Mouse (Mus musculus) embryonic facial prominence, embryonic 11.5 days (tissue): Measurements from ENCODE around the gene Abcg1. TPM values are rescaled to one million over a fixed set of nuclear protein-coding genes. Genes with fewer than 3 reads are reported as not detected.

Experiments
- ATAC-seq: fragments of 200-750 bp; cut with Nextera tagmentation; replicated peaks from 2 replicates; pipeline ENCODE4 v1.8.0; 2017; ENCODE audit warnings: low read depth; ENCODE audit not compliant: insufficient number of reproducible peaks, low FRiP score, low TSS enrichment
- DNase-seq: peaks from one replicate; pipeline ENCODE4 v3.0.0-alpha.2; 2015; ENCODE audit warnings: low spot score
- H3K27ac ChIP-seq: fragments of 300-500 bp; sonication (generic); replicated peaks from 2 replicates; pipeline ENCODE4 v1.5.1; 2014; ENCODE audit warnings: mild to moderate bottlenecking, low read depth, low read length, control low read depth
- H3K27me3 ChIP-seq: fragments of 300-500 bp; sonication (generic); 2 replicates; pipeline ENCODE4 v1.6.1; 2014; ENCODE audit warnings: mild to moderate bottlenecking, low read length, moderate library complexity, mixed read lengths; ENCODE audit not compliant: control insufficient read depth, insufficient read depth
- H3K36me3 ChIP-seq: fragments of 300-500 bp; sonication (generic); replicated peaks from 2 replicates; pipeline ENCODE4 v1.6.1; 2014; ENCODE audit warnings: low read depth, mild to moderate bottlenecking, low read length, moderate library complexity, mixed read lengths; ENCODE audit not compliant: control insufficient read depth, insufficient read depth
- H3K4me1 ChIP-seq: fragments of 300-500 bp; sonication (generic); 2 replicates; pipeline ENCODE4 v1.6.1; 2014; ENCODE audit warnings: low read length, mixed read lengths; ENCODE audit not compliant: control insufficient read depth, insufficient read depth
- H3K4me2 ChIP-seq: fragments of 300-500 bp; sonication (generic); 2 replicates; pipeline ENCODE4 v1.6.1; 2014; ENCODE audit warnings: low read depth, mild to moderate bottlenecking, control low read depth, low read length, moderate library complexity
- H3K4me3 ChIP-seq: fragments of 300-500 bp; sonication (generic); 2 replicates; pipeline ENCODE4 v1.5.1; 2014; ENCODE audit warnings: low read depth, low read length, control low read depth
- H3K9ac ChIP-seq: fragments of 300-500 bp; sonication (generic); replicated peaks from 2 replicates; pipeline ENCODE4 v1.6.1; 2014; ENCODE audit warnings: mild to moderate bottlenecking, control low read depth, low read length
- H3K9me3 ChIP-seq: fragments of 300-500 bp; sonication (generic); replicated peaks from 2 replicates; pipeline ENCODE4 v1.6.1; 2016; ENCODE audit warnings: mild to moderate bottlenecking, low read length, inconsistent platforms, mixed read lengths; ENCODE audit not compliant: control insufficient read depth
- WGBS: fragments of 180-500 bp; shearing (Covaris S2); extraction: QIAGEN DNeasy Blood & Tissue Kit; methylation state at CpG from one replicate; pipeline ENCODE4 v1.1.7; 2014; 5-methylcytosine and 5-hydroxymethylcytosine counted together
- polyA plus RNA-seq: library from polyadenylated mRNA; unstranded; fragments of >200 nt; fragmentation: Nextera tagmentation; extraction: Ambion mirVana; gene quantifications from 2 replicates; pipeline ENCODE4 v1.2.1, GENCODE M21; 2014

The Abcg1 gene
- polyA plus RNA-seq, 1 experiment from 2014 or later: 11.7 TPM

GRCm38 (mm10) chr17:31069121-31069520 is 11.6 kb downstream of the Abcg1 start:
- Histone ChIP-seq H3K27me3 (no peaks in the 10 kb centered on the region), H3K9me3 (no peaks in the 10 kb centered on the region), H3K4me3 (no peak overlapping the region), H3K4me2 (no peak overlapping the region), H3K36me3 (no peaks in the 10 kb centered on the region), H3K4me1 (peaks cover 6% of the 10 kb centered on the region; the same call in 1 of the 2 replicates), H3K27ac (no peak overlapping the region), H3K9ac (no peak overlapping the region)
- WGBS: 69% methylated on average over 6 of the region's 6 CpGs
- DNase-seq: no peak
- no peak for ATAC-seq

DNA sequence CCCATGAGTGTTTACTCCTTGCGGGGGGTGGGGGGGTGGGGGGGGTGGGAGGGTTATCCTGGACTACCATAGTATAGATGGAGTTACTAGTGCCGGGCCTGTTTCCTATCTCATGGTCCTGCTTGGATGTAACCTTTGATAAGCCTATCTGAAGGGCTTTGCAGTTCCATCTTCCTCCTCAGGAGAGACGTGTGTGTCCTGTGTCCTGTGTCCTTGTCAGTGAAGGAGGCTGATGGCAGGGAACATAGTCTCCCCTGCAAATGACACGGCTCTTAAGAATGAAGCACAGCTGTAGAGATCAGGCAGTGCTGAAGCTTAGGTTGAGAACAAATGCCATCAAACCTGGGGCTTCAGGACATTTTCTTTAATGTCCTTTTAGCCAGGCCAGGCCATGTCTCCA is 12.4 kb downstream of the Abcg1 start:
- H3K4me3 ChIP-seq: no peak overlapping the region
- peaks cover 9% of the 10 kb centered on the region for H3K4me1 ChIP-seq
- DNase-seq (no peak), ATAC-seq (no peak)
- H3K27me3 ChIP-seq: no peaks in the 10 kb centered on the region
- H3K27ac ChIP-seq: no peak overlapping the region
- H3K9ac ChIP-seq: no peak overlapping the region
- 81% methylated on average over 4 of the region's 4 CpGs for WGBS
- H3K9me3 ChIP-seq: no peaks in the 10 kb centered on the region
- no peaks in the 10 kb centered on the region for H3K36me3 ChIP-seq
- H3K4me2 ChIP-seq: no peak overlapping the region

- no peak for ATAC-seq
- Histone ChIP-seq H3K36me3 (no peaks in the 10 kb centered on the region), H3K4me1 (peaks cover 12% of the 10 kb centered on the region), H3K4me2 (no peak overlapping the region), H3K27me3 (no peaks in the 10 kb centered on the region), H3K9me3 (no peaks in the 10 kb centered on the region), H3K4me3 (no peak overlapping the region), H3K27ac (no peak overlapping the region), H3K9ac (no peak overlapping the region)
- no peak for DNase-seq
- WGBS: 39% methylated on average over 6 of the region's 6 CpGs
Observed at GRCm38 (mm10) chr17:31070403-31071185, 13.1 kb downstream of the Abcg1 start.

GRCm38 (mm10) chr17:31071421-31072301 is 14.2 kb downstream of the Abcg1 start:
- Histone ChIP-seq H3K27me3 (no peaks in the 10 kb centered on the region), H3K4me1 (peaks cover 12% of the 10 kb centered on the region), H3K4me3 (no peak overlapping the region), H3K9ac (no peak overlapping the region), H3K27ac (no peak overlapping the region), H3K9me3 (no peaks in the 10 kb centered on the region), H3K36me3 (no peaks in the 10 kb centered on the region), H3K4me2 (no peak overlapping the region)
- ATAC-seq: no peak
- no peak for DNase-seq
- 51% methylated on average over 18 of the region's 18 CpGs for WGBS

DNA sequence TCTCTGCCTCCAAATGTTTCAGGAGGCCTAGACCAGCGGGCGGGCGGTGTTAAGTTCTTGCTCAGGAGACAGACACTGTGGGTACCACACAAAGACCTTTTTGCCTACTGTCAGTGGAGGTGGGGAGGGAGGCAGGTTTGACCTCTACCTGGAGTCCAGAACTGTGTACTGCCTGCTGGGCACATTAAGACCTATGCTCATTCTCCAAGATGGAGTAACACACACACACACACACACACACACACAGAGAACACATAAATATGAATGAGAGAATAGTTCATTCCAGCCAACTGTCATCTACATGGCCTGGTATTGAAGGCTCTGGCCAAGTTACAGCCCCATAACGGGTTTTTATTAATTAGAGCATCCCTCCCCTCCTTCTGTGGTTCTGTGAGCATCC is 15.4 kb downstream of the Abcg1 start:
- no peaks in the 10 kb centered on the region for H3K27me3 ChIP-seq
- 0 out of 2 replicates have a peak, but pooled peaks have one; percentile 25 for ATAC-seq
- no peaks in the 10 kb centered on the region for H3K36me3 ChIP-seq
- H3K9me3 ChIP-seq: no peaks in the 10 kb centered on the region
- no peak for DNase-seq
- H3K4me3 ChIP-seq: no peak overlapping the region
- 59% methylated on average over 4 of the region's 4 CpGs for WGBS
- H3K4me2 ChIP-seq: peak overlapping the region; percentile 40
- peaks cover 12% of the 10 kb centered on the region for H3K4me1 ChIP-seq
- H3K9ac ChIP-seq: no peak overlapping the region
- no peak overlapping the region for H3K27ac ChIP-seq

- no peaks in the 10 kb centered on the region for H3K27me3 ChIP-seq
- no peak overlapping the region for H3K9ac ChIP-seq
- H3K4me1 ChIP-seq: peaks cover 12% of the 10 kb centered on the region
- ATAC-seq: peak; percentile 78
- DNase-seq: peak; percentile 88
- 3% methylated on average over 31 of the region's 31 CpGs for WGBS
- H3K36me3 ChIP-seq: no peaks in the 10 kb centered on the region
- H3K4me2 ChIP-seq: peak overlapping the region; percentile 40
- H3K9me3 ChIP-seq: no peaks in the 10 kb centered on the region
- H3K4me3 ChIP-seq: no peak overlapping the region
- H3K27ac ChIP-seq: 0 out of 2 replicates have a peak overlapping the region, but pooled peaks have one; percentile 16
Observed at GRCm38 (mm10) chr17:31073273-31074052, 16.0 kb downstream of the Abcg1 start.

GRCm38 (mm10) chr17:31074053-31074590 is 16.6 kb downstream of the Abcg1 start:
- H3K27me3 ChIP-seq: no peaks in the 10 kb centered on the region
- H3K36me3 ChIP-seq: no peaks in the 10 kb centered on the region
- H3K27ac ChIP-seq: 0 out of 2 replicates have a peak overlapping the region, but pooled peaks have one; percentile 11
- H3K4me3 ChIP-seq: no peak overlapping the region
- ATAC-seq (no peak), DNase-seq (no peak)
- H3K4me2 ChIP-seq: no peak overlapping the region
- 16% methylated on average over 7 of the region's 7 CpGs for WGBS
- no peak overlapping the region for H3K9ac ChIP-seq
- H3K9me3 ChIP-seq: no peaks in the 10 kb centered on the region
- peaks cover 12% of the 10 kb centered on the region for H3K4me1 ChIP-seq
